Mouse (Mus musculus) forebrain, embryonic 15.5 days (tissue): Measurements from ENCODE around the gene Igfals. TPM values are rescaled to one million over a fixed set of nuclear protein-coding genes. Genes with fewer than 3 reads are reported as not detected.

Experiments used
- ATAC-seq: fragments of 200-750 bp; cut with Nextera tagmentation; replicated peaks from 2 replicates; pipeline ENCODE4 v1.8.0; 2017; ENCODE audit warnings: mild to moderate bottlenecking, moderate TSS enrichment, moderate library complexity
- H3K27ac ChIP-seq: fragments of 300-500 bp; sonication (generic); replicated peaks from 2 replicates; pipeline ENCODE4 v1.5.1; 2015; ENCODE audit warnings: mild to moderate bottlenecking, inconsistent platforms
- H3K27me3 ChIP-seq: fragments of 300-500 bp; sonication (generic); 2 replicates; pipeline ENCODE4 v1.6.1; 2015; ENCODE audit warnings: inconsistent platforms
- H3K36me3 ChIP-seq: fragments of 300-500 bp; sonication (generic); 2 replicates; pipeline ENCODE4 v1.6.1; 2015; ENCODE audit warnings: mild to moderate bottlenecking, inconsistent platforms
- H3K4me1 ChIP-seq: fragments of 300-500 bp; sonication (generic); 2 replicates; pipeline ENCODE4 v1.6.1; 2015; ENCODE audit warnings: inconsistent platforms
- H3K4me2 ChIP-seq: fragments of 300-500 bp; sonication (generic); replicated peaks from 2 replicates; pipeline ENCODE4 v1.6.1; 2015; ENCODE audit warnings: mild to moderate bottlenecking, inconsistent platforms
- H3K4me3 ChIP-seq: fragments of 300-500 bp; sonication (generic); 2 replicates; pipeline ENCODE4 v1.5.1; 2015; ENCODE audit warnings: mild to moderate bottlenecking, inconsistent platforms
- H3K9ac ChIP-seq: fragments of 300-500 bp; sonication (generic); replicated peaks from 2 replicates; pipeline ENCODE4 v1.6.1; 2015; ENCODE audit warnings: mild to moderate bottlenecking, inconsistent platforms
- H3K9me3 ChIP-seq: fragments of 300-500 bp; sonication (generic); 2 replicates; pipeline ENCODE4 v1.6.1; 2016; ENCODE audit warnings: inconsistent platforms
- WGBS: fragments of 180-500 bp; shearing (Covaris S2); methylation state at CpG from one replicate; pipeline ENCODE4 v1.1.7; 2015; ENCODE audit warnings: mixed read lengths; 5-methylcytosine and 5-hydroxymethylcytosine counted together
- polyA plus RNA-seq: library from polyadenylated mRNA; unstranded; fragments of >200 nt; fragmentation: Nextera tagmentation; extraction: Ambion mirVana; gene quantifications from 2 replicates; pipeline ENCODE4 v1.2.1, GENCODE M21; 2015

Igfals gene
- polyA plus RNA-seq, 1 experiment from 2014 or later: 0.11 TPM

DNA sequence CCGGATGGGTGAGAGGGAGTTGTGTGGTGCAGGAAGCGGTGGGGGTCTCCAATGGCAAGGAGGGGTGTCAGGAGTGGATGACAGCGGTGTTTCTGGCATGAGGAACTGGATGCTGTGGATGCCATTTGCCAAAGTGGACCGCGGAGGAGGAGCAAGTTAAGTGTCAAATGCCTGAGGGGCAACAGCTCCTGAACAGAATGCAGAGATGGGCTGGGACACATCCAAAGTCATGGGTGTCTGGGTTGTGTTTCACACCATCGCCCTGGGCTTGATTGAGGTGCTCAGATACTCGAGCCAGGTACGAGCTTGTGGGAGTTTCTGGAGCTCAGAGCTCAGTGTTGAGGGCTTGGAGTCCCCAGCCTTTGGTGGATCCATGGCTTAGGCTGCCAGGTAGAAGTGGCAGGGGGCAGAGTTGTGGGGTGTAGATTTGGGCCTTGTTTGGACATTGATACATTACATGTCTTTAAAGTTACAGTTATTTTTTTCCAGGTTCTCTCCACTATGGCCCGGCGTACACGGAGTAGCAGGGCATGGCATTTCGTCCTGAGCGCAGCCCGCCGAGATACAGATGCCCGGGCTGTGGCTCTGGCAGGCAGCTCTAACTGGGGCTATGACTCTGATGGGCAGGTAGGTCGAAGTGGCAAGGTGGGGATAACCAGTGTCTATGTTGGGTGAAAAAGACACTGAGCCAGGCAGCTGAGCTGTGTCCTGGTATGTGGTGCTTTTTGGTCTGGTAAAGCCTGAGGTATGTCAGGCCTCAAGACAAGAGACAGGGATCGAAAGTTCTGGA is 21.7 kb downstream of the Igfals start:
- Histone ChIP-seq H3K9ac (peak overlapping the region; percentile 65), H3K27me3 (no peaks in the 10 kb centered on the region), H3K9me3 (no peaks in the 10 kb centered on the region), H3K36me3 (peaks cover 48% of the 10 kb centered on the region), H3K4me1 (peaks cover 31% of the 10 kb centered on the region), H3K4me2 (peak overlapping the region; percentile 84), H3K27ac (0 out of 2 replicates have a peak overlapping the region, but pooled peaks have one; percentile 52), H3K4me3 (peak overlapping the region; percentile 58)
- 69% methylated on average over 18 of the region's 18 CpGs for WGBS
- ATAC-seq: no peak

DNA sequence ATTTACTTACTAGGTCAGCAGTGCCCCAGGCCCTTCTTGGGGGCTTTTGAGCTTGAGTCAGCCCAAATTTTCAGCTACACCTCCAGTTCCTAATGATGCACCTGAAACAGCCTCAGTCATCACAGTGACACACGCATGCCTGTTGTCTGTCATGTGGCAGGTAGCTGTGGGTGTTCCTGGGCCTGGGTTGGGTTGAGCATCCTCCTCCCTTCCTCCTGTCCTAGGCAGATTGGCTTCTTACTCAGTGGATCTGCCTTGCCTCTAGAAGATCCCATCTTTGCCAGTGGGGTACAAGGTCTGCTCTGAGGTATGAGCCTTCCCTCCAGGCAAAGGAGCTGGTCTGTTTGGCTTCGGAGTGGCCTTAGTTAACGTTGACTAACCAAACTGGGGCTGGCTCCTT is 23.1 kb downstream of the Igfals start:
- Histone ChIP-seq H3K27ac (no peak overlapping the region), H3K4me1 (peaks cover 36% of the 10 kb centered on the region), H3K4me3 (no peak overlapping the region), H3K27me3 (no peaks in the 10 kb centered on the region), H3K36me3 (peaks cover 47% of the 10 kb centered on the region), H3K9me3 (no peaks in the 10 kb centered on the region), H3K9ac (no peak overlapping the region), H3K4me2 (no peak overlapping the region)
- no peak for ATAC-seq
- 85% methylated on average over 3 of the region's 3 CpGs for WGBS

DNA sequence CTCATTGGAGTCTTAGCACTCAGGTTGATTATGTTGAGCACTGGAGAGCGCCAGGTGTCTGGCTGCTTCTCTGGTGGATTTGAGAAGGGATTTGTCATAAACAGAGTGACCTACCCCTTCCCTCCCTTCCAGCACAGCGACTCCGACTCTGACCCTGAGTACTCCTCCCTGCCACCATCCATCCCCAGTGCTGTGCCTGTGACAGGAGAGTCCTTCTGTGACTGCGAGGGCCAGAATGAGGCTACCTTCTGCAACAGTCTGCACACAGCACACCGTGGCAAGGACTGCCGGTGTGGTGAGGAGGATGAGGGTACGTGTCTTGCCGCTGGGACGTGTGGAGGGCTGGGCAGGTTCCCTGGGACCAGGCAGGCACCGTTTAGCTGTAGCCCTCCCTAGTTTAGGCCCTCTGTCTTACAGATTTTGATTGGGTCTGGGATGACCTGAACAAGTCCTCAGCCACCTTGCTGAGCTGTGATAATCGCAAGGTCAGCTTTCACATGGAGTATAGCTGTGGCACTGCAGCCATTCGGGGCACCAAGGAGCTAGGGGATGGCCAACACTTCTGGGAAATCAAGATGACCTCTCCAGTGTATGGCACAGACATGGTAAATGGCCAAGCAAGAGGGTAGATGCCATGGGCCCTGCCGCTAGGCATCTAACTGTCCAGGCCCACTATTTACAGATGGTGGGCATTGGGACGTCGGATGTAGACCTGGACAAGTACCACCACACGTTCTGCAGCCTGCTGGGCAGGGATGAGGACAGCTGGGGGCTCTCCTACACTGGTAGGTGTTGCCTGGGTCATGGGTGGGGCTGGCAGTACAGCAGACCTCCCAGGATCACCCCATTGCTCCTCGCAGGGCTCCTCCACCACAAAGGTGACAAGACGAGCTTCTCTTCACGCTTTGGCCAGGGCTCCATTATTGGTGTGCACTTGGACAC is 24.6 kb downstream of the Igfals start:
- H3K9me3 ChIP-seq: no peaks in the 10 kb centered on the region
- whole genome bisulfite sequencing: 88% methylated on average over 19 of the region's 19 CpGs
- H3K27ac ChIP-seq: no peak overlapping the region
- no peaks in the 10 kb centered on the region for H3K27me3 ChIP-seq
- no peak overlapping the region for H3K9ac ChIP-seq
- no peak overlapping the region for H3K4me2 ChIP-seq
- no peak overlapping the region for H3K4me3 ChIP-seq
- ATAC-seq: no peak
- peaks cover 40% of the 10 kb centered on the region for H3K4me1 ChIP-seq
- H3K36me3 ChIP-seq: peaks cover 44% of the 10 kb centered on the region

DNA sequence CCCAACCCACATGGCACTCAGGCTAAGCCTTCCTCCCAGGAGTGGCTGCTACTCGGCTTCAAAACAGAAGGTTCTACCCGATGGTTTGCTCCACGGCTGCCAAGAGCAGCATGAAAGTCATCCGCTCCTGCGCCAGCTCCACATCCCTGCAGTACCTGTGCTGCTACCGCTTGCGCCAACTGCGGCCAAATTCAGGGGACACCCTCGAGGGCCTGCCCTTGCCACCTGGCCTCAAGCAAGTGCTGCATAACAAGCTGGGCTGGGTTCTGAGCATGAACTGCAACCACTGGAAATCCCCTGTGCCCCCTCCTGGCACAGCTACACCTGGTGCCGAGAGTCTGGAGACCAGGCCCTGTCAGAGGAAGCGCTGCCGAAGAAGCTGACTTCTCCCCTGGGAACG is 25.5 kb downstream of the Igfals start:
- Histone ChIP-seq H3K27me3 (no peaks in the 10 kb centered on the region), H3K27ac (no peak overlapping the region), H3K9ac (no peak overlapping the region), H3K4me2 (no peak overlapping the region), H3K4me1 (peaks cover 44% of the 10 kb centered on the region), H3K9me3 (no peaks in the 10 kb centered on the region), H3K4me3 (no peak overlapping the region), H3K36me3 (peaks cover 44% of the 10 kb centered on the region)
- 89% methylated on average over 13 of the region's 13 CpGs for whole genome bisulfite sequencing
- no peak for ATAC-seq

DNA sequence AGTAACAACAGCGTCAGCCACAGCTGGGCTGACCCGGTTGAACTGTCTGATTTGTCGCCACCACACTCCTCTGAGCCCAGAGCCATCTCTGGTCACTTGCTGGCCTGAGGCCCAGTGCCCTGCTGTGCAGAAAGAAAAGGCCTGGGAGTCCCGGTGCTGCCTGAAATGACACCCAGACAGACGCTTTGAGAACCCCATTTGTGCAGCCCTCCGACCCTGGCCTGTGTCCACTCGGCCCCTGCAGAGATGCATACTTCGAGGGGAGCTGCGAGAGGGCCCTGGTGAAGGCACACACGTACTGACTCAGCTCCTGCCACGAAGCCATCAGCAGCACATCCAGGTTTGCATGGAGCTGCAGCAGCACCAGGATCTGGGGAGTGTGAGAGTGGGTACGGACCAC is 27.0 kb downstream of the Igfals start:
- Histone ChIP-seq H3K4me1 (peaks cover 49% of the 10 kb centered on the region), H3K9ac (no peak overlapping the region), H3K27ac (no peak overlapping the region), H3K4me3 (no peak overlapping the region), H3K9me3 (no peaks in the 10 kb centered on the region), H3K36me3 (peaks cover 44% of the 10 kb centered on the region), H3K4me2 (no peak overlapping the region), H3K27me3 (no peaks in the 10 kb centered on the region)
- WGBS: 89% methylated on average over 12 of the region's 12 CpGs
- no peak for ATAC-seq

DNA sequence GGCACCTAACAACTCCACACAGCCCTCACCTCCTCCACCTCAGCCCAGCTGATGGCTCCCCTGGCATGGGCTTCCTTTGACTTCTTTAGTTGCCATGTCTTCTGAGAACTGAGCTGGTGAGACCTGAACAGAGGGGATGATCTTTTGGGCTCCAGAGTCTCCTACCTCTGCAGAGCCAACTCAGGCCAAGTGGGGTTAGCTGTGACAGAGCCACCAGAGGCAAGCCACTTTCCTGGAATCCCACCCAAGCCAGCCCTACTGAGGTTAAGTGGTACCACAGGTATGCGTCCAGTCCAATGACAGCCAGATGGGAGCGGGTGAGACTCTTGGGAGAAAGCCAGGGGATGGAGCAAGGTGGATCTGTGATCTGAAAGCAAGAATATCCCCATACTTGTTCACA is 27.5 kb downstream of the Igfals start:
- no peak overlapping the region for H3K9ac ChIP-seq
- peaks cover 47% of the 10 kb centered on the region for H3K36me3 ChIP-seq
- no peaks in the 10 kb centered on the region for H3K27me3 ChIP-seq
- H3K4me3 ChIP-seq: 0 out of 2 replicates have a peak overlapping the region, but pooled peaks have one; percentile 59
- ATAC-seq: no peak
- no peak overlapping the region for H3K4me2 ChIP-seq
- no peaks in the 10 kb centered on the region for H3K9me3 ChIP-seq
- H3K4me1 ChIP-seq: peaks cover 47% of the 10 kb centered on the region
- 97% methylated on average over 2 of the region's 2 CpGs for WGBS
- H3K27ac ChIP-seq: no peak overlapping the region

DNA sequence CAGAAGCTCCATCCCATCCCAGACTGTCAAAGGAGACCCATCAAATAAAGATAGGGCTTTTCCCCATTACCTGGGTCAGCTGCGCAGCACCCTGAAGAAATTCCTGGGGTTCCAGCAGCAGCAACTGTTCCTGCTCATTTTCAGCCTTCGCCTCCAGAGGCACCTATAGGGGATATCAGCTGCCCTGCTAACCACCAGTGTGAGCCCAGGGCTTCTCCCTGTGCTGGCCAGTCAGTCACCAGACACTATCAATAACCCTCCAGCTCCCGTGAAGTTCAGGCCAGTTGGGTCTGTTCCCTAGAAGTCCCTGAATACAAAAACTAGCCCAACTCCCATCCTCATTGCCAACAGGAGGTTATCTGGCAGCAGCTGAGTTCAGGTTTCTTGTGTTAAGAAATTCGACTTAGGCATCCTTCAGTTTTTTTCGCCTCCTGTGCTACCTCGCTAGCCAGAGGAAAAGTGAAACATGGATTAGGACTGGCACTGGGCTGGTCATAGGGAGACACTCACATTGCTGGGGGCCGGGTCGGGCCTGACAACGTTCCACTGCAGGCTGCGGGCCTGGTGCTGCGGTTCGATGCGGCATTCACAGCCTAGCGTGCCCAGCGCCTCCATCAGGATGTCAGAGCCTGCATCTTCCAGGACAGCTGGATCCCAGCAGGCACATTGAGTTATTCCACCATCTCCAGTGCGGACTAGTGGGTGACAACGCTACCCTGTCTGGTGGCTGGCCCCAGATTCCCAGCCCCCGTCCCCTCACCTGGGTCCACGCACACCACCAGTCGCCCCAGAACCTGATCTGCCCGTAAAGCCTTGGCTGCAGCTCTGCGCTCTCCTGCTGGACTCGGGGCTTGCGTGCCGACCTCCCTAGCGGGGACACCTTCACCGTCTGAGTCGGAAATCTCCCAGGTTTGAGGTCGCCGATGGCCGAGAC is 28.5 kb downstream of the Igfals start:
- ATAC-seq: peak; percentile 23; the same call in 1 of the 2 replicates
- Histone ChIP-seq H3K4me3 (peak overlapping the region; percentile 59), H3K4me2 (peak overlapping the region; percentile 96), H3K4me1 (peaks cover 37% of the 10 kb centered on the region), H3K9ac (peak overlapping the region; percentile 83), H3K9me3 (no peaks in the 10 kb centered on the region), H3K36me3 (peaks cover 50% of the 10 kb centered on the region), H3K27ac (peak overlapping the region; percentile 81), H3K27me3 (no peaks in the 10 kb centered on the region)
- WGBS: 12% methylated on average over 31 of the region's 31 CpGs

DNA sequence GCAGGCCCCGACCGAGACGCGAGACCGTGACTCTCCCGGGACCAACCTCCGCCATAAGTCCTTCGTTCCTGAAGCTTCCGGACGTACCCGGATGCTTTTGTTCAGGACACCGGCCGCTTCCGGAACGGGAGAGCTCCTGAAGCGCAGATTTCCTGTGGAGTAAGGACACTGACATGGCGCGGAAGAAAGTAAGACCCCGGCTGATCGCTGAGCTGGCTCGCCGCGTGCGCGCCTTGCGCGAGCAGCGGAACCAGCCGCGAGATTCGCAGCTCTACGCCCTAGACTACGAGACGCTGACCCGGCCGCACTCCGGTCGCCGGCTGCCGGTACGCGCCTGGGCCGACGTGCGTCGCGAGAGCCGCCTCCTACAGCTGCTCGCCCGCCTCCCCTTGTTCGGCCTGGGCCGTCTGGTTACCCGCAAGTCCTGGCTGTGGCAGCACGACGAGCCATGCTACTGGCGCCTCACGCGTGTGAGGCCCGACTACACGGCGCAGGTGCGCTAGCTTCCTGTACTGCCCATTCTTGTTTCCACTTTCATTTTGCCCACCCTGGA is 29.3 kb downstream of the Igfals start, which contains the start of the genes Eme2 and Mrps34:
Gene Eme2 (minus strand): TSS at position 93 of the 553 bp plus-strand sequence.
Gene Mrps34 (plus strand): TSS at position 122 of the 553 bp plus-strand sequence.
- peak; percentile 49 for ATAC-seq
- Histone ChIP-seq H3K9me3 (no peaks in the 10 kb centered on the region), H3K27ac (peak within 1 kb of the TSS; percentile 81), H3K36me3 (peaks cover 55% of the 10 kb centered on the region), H3K27me3 (no peaks in the 10 kb centered on the region), H3K4me1 (peaks cover 37% of the 10 kb centered on the region), H3K9ac (peak within 1 kb of the TSS; percentile 83), H3K4me3 (peak within 1 kb of the TSS; percentile 59), H3K4me2 (peak within 1 kb of the TSS; percentile 96)
- under 1% methylated on average over 62 of the region's 62 CpGs for WGBS

DNA sequence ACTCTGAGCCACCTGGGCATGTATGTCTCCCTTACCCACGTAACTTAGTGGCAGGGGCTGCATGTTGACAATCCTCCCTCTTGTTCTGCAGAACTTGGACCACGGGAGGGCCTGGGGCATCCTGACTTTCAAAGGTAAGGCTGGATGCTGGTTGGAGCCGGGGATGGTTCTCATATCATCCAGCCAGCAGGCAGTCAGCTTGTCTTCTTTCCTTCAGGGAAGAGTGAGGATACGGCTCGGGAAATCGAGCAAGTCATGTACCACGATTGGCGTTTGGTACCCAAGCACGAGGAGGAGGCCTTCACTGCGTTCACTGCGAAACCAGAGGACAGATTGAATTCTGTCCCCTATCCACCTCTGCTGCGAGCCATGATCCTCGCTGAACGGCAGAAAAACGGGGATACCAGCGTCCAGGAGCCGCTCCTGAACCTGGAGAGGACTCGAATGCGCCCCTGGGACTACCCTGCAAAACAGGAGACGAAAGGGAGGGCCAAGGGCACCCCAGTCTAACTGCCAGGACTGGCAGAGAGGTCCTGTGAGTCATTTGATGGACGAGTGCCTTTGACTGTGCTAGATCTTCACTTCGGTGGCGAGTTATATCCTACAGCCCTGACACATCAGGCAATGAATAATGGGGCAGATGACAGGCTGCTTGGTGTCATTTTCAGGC is 29.9 kb downstream of the Igfals start:
- Histone ChIP-seq H3K27me3 (no peaks in the 10 kb centered on the region), H3K9ac (peak overlapping the region; percentile 83), H3K4me3 (peak overlapping the region; percentile 59), H3K4me1 (peaks cover 37% of the 10 kb centered on the region), H3K27ac (peak overlapping the region; percentile 81), H3K36me3 (peaks cover 55% of the 10 kb centered on the region), H3K9me3 (no peaks in the 10 kb centered on the region), H3K4me2 (peak overlapping the region; percentile 96)
- WGBS: 13% methylated on average over 23 of the region's 23 CpGs
- ATAC-seq: 0 out of 2 replicates have a peak, but pooled peaks have one; percentile 1

DNA sequence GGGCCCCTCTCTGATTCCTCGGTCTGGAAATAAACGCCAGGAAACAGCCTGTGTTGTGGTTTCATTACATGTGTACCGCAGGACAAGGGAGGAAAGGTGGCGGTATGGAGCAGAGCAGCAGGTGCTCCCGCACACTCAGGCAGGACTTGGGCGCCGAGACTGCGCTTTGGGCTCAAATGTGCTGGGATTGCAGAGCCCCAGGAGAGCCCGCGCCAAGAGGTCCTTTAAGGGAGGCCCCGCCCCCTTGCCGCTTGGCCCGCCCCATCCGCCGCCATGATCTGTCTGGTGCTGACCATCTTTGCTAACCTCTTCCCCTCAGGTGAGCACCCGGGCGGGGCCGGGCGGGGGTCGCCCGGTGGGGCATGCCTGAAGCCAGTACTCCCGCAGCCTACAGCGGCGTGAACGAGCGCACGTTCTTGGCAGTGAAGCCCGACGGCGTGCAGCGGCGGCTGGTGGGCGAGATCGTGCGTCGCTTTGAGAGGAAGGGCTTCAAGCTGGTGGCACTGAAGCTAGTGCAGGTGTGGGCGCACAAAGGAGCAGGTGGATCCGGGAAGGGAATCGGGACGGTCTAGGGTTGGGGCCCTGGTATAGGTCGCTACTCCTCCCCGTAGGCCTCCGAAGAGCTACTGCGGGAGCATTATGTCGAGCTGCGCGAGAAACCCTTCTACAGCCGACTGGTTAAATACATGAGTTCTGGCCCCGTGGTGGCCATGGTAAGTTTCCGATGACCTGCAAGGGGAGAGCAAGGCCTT is 30.6 kb downstream of the Igfals start, which contains the start of gene Nme3:
Gene Nme3 (plus strand): TSS at position 260 of the 752 bp plus-strand sequence.
- ATAC-seq: peak; percentile 73
- Histone ChIP-seq H3K9me3 (no peaks in the 10 kb centered on the region), H3K4me3 (peak within 1 kb of the TSS; percentile 59), H3K36me3 (peaks cover 55% of the 10 kb centered on the region), H3K4me1 (peaks cover 37% of the 10 kb centered on the region), H3K27ac (peak within 1 kb of the TSS; percentile 81), H3K9ac (peak within 1 kb of the TSS; percentile 83), H3K4me2 (peak within 1 kb of the TSS; percentile 96), H3K27me3 (no peaks in the 10 kb centered on the region)
- WGBS: 2% methylated on average over 50 of the region's 50 CpGs
